Mouse (Mus musculus) megakaryocyte, embryonic 14.5 days (primary cell): ENCODE measurements around the gene Prcc. TPM values are rescaled to one million over a fixed set of nuclear protein-coding genes. Genes with fewer than 3 reads are reported as not detected.

Experiments
- H3K27me3 ChIP-seq: replicated peaks from 2 replicates; pipeline ENCODE3; 2012; ENCODE audit warnings: inconsistent platforms
- H3K36me3 ChIP-seq: replicated peaks from 2 replicates; pipeline ENCODE3; 2012; ENCODE audit warnings: low read length, inconsistent platforms, mixed read lengths
- H3K4me1 ChIP-seq: 2 replicates; pipeline ENCODE4 v1.6.1; 2012; ENCODE audit warnings: inconsistent platforms
- H3K4me3 ChIP-seq: replicated peaks from 2 replicates; pipeline ENCODE3; 2012; ENCODE audit warnings: moderate library complexity, mild to moderate bottlenecking, inconsistent platforms
- H3K9me3 ChIP-seq: 2 replicates; pipeline ENCODE4 v1.6.1; 2012; ENCODE audit warnings: inconsistent platforms
- FLI1 ChIP-seq: IDR thresholded peaks from 2 replicates; pipeline ENCODE4 v1.6.1; 2012; ENCODE audit warnings: low read length, inconsistent platforms, mixed read lengths
- GATA1 ChIP-seq: IDR thresholded peaks from 3 replicates; pipeline ENCODE4 v1.6.1; 2012; ENCODE audit warnings: mixed read lengths, low read length, inconsistent platforms, borderline replicate concordance
- polyA plus RNA-seq: library from polyadenylated mRNA; stranded (reverse); fragments of >175 nt; gene quantifications from 2 replicates; pipeline ENCODE4 v1.2.3, GENCODE M21; 2012; ENCODE audit warnings: low replicate concordance; ENCODE audit not compliant: insufficient read depth

Gene Prcc
- polyA plus RNA-seq, 1 experiment: 62.4 TPM

DNA sequence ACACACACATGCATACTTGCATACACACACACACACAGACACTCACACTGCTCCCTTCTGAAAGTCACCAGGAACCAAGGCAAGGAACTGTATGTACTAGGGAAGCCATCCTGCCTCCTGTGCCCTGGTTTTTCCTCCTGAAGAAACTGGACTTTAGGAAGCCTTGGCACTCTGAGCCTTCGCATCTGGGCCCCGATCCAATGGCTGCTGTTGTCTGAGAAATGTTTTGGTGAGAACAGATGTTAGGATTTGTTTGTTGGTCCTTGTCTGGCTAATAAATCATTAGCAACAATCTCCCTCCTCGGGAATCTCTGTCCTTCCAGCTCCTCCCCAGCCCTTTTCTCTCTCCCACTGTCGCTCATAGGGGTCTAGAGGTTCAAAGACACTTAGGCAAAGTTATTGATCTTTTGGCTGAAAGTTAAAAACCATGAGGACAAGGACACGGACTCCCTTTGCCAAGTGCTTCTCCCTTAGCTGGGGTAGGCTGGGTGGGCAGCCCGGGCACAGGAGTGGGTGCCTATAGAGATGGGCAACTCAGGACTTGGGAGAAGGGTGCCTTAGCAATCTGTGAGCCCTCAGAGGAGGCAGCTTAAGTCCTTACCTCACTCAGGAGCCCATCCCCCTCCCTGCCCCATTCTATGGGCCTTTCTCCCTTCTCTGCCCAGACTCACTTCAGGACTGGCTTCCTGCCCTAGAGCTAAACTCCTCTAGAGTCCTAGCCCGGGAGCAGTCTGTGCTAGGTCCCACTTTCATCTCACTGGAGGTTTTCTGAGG, 30.4 kb downstream of the Prcc start:
- Histone ChIP-seq H3K36me3 (peaks cover 45% of the 10 kb centered on the region), H3K9me3 (0 out of 2 replicates have a peak, but pooled peaks cover 5% of the 10 kb centered on the region), H3K27me3 (peaks cover 36% of the 10 kb centered on the region), H3K4me1 (peaks cover 19% of the 10 kb centered on the region), H3K4me3 (no peak overlapping the region)
- TF ChIP-seq GATA1 (no peak), FLI1 (no peak)

DNA sequence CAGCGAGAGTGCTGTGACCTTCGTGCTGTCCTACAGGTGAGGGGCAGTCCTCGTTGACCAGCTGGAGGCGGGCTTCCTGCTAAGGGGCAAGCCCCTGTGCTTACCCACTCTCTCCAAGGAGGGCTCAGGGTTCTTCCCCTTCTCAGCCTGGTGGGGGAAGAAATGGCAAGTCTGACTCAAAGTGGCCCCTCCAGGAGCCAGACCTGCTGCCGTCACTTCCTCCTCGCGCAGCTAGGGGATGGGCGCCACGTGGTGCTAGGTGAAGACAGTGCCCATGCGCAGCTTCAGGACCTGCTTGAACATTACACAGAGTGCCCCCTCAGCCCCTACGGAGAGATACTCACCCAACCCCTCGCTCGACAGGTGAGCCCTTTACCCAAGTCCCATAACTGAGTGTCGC, 36.3 kb downstream of the Prcc start:
- H3K4me3 ChIP-seq: no peak overlapping the region
- H3K27me3 ChIP-seq: peaks cover 76% of the 10 kb centered on the region
- TF ChIP-seq FLI1: no peak
- TF ChIP-seq GATA1: no peak
- H3K4me1 ChIP-seq: peaks cover 24% of the 10 kb centered on the region
- no peaks in the 10 kb centered on the region for H3K36me3 ChIP-seq
- 0 out of 2 replicates have a peak, but pooled peaks cover 3% of the 10 kb centered on the region for H3K9me3 ChIP-seq

DNA sequence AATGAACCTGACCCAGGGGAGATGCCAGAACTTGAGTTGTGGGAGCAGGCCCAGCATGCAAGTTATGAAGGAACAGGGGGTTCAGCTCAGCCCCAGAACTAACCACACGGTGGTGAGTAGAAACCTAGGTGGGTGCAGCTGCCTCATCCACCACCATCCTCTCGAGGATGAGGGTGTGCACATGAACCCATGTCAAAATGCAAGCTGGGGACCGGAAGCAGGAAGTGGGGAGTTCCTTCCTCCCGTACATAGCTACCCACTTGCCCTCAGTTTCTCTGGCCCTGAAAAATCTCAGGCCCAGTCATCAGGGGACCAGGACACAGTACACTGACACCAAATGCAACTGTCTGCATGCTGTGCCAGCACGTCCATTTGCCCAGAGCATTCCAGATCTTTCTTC, 37.7 kb downstream of the Prcc start:
- Histone ChIP-seq H3K27me3 (peaks cover 65% of the 10 kb centered on the region), H3K4me1 (peaks cover 17% of the 10 kb centered on the region), H3K9me3 (0 out of 2 replicates have a peak, but pooled peaks cover 3% of the 10 kb centered on the region), H3K36me3 (no peaks in the 10 kb centered on the region), H3K4me3 (no peak overlapping the region)
- TF ChIP-seq FLI1: no peak
- TF ChIP-seq GATA1: no peak

DNA sequence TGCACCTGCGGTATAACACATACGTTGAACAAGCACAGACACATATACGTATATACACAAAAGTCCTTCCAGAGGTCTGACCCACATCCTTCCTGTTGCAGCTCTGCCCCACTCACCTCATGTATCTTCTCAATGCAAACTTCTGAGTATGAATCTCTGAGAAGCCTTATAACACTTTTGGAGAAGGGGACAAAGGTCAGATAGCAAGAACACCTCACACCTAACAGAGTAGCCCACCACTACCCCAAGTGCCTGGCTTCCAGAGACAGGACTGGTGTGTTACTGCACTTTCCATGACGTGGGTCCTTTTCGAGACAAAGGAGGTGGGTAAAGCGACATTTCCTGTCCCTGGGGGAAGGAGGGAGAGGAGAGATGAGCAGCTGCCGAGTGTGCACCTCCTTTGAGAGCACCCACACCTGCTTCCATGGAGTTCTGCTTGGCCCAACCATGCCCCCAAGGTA, 38.7 kb downstream of the Prcc start, which contains the start of gene Sh2d2a:
TSS of gene Sh2d2a (plus strand) at position 106 of the 461 bp plus-strand sequence.
- Histone ChIP-seq H3K36me3 (no peaks in the 10 kb centered on the region), H3K4me1 (peaks cover 17% of the 10 kb centered on the region), H3K4me3 (no peak within 1 kb of the TSS), H3K27me3 (peaks cover 58% of the 10 kb centered on the region), H3K9me3 (0 out of 2 replicates have a peak, but pooled peaks cover 3% of the 10 kb centered on the region)
- TF ChIP-seq GATA1 (no peak), FLI1 (no peak)

DNA sequence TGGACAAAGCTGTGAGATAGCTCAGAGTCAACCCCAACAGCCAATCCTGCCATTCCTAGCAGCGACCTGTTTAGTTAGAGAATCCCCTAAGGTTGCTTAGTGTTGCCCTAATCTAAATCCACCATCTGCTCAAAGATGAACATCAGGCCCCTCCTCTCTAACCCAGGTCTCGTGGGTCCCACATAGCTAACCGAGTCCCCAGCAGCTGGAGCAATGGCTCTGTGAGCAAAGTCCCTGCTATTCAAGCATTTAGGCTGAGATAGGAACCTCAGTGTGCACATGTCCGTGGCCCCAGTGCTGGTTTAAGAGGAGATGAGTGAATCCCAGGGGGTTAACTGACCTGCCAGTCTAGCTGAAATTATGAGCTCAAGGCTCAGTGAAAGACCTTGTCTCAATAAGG, 39.2 kb downstream of the Prcc start:
- Histone ChIP-seq H3K4me3 (no peak overlapping the region), H3K4me1 (peaks cover 17% of the 10 kb centered on the region), H3K36me3 (no peaks in the 10 kb centered on the region), H3K27me3 (peaks cover 54% of the 10 kb centered on the region), H3K9me3 (0 out of 2 replicates have a peak, but pooled peaks cover 3% of the 10 kb centered on the region)
- TF ChIP-seq FLI1 (no peak), GATA1 (no peak)

DNA sequence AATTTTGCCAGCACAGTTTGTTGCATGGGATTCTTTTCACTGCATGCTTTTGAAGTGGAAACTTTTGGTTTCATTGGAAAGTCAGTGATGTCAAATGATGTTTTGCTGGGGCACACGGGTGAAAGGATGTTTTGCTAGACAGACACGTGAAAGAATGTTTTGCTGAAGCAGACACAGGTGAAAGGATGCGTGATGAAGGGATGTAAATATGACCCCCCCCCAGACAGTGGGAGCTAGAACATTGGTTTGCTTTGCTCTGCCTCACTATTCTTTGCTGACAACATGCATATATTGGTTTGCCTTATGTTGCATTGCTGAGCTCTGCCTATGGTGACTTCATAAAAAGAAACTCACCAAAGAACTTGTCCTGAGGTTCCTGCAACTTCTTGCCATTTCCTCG, 40.4 kb downstream of the Prcc start:
- H3K4me3 ChIP-seq: no peak overlapping the region

DNA sequence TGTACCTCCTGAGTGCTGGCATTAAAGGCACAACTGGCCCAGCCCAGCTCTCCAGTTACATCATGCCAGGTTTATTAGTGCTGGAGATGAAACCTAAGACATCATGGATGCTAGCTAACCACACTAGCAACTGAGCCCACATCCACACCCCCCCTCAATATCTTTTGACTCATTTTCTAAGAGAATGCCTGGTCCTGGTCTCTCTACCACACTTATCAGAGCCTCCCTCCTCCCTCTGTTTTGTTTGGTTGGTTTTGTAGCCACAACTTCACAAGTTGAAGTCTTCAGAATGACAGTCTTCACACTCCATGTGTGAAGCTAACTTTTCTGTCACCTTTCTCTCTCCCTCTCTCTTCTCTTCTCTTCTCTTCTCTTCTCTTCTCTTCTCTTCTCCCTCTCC, 44.5 kb downstream of the Prcc start:
- H3K27me3 ChIP-seq: peaks cover 35% of the 10 kb centered on the region
- no peaks in the 10 kb centered on the region for H3K36me3 ChIP-seq
- H3K9me3 ChIP-seq: 0 out of 2 replicates have a peak, but pooled peaks cover 3% of the 10 kb centered on the region
- TF ChIP-seq FLI1 (no peak), GATA1 (no peak)
- no peak overlapping the region for H3K4me3 ChIP-seq
- no peaks in the 10 kb centered on the region for H3K4me1 ChIP-seq

More for the DNA sequence above, 40.4 kb downstream of the Prcc start:
- no peak for TF ChIP-seq FLI1
- no peak for TF ChIP-seq GATA1
- H3K27me3 ChIP-seq: peaks cover 49% of the 10 kb centered on the region
- H3K36me3 ChIP-seq: no peaks in the 10 kb centered on the region
- H3K4me1 ChIP-seq: peaks cover 17% of the 10 kb centered on the region
- 0 out of 2 replicates have a peak, but pooled peaks cover 3% of the 10 kb centered on the region for H3K9me3 ChIP-seq

DNA sequence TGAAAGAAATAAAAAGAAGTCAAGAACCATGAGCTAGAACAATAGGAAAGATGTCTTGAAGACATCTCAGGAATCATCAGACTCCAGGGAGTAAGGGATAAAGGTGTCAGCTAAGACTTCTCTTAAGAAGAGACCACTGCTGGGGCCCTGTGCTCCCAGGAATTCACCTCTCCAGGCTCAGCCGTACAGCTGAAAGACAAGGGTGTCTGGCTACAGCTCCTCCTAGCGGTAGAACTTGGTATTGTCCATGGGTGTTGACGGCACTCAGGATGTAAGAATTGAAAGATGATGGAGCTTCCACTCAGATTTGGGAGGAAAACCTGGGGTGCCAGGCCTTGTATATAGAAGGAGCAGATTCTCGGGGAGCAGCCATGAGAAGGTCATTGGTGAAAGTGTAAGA, 46.8 kb downstream of the Prcc start:
- Histone ChIP-seq H3K4me1 (no peaks in the 10 kb centered on the region), H3K27me3 (peaks cover 30% of the 10 kb centered on the region), H3K36me3 (no peaks in the 10 kb centered on the region), H3K9me3 (no peaks in the 10 kb centered on the region), H3K4me3 (no peak overlapping the region)
- no peak for TF ChIP-seq FLI1
- no peak for TF ChIP-seq GATA1

DNA sequence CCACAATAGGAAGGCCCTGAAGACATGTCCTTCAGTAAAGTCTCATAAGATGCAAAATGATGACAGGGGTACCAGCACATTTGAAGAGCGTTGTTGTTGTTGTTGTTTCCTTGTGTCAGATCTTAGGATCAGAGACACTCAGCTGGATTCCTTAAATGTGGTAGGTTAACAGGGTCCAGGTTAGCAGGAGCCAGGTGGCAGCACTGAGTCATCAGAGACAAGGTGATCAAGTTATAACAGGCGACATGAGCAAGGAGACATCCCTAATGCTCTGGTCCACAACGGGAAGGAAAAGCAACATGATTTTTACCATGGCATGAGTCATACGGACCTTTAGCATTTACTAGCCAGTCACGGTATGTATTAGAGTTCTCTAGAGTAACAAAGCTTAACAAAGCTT, 51.9 kb downstream of the Prcc start:
- Histone ChIP-seq H3K4me3 (no peak overlapping the region), H3K4me1 (no peaks in the 10 kb centered on the region), H3K9me3 (no peaks in the 10 kb centered on the region), H3K27me3 (peaks cover 26% of the 10 kb centered on the region), H3K36me3 (no peaks in the 10 kb centered on the region)
- no peak for TF ChIP-seq GATA1

DNA sequence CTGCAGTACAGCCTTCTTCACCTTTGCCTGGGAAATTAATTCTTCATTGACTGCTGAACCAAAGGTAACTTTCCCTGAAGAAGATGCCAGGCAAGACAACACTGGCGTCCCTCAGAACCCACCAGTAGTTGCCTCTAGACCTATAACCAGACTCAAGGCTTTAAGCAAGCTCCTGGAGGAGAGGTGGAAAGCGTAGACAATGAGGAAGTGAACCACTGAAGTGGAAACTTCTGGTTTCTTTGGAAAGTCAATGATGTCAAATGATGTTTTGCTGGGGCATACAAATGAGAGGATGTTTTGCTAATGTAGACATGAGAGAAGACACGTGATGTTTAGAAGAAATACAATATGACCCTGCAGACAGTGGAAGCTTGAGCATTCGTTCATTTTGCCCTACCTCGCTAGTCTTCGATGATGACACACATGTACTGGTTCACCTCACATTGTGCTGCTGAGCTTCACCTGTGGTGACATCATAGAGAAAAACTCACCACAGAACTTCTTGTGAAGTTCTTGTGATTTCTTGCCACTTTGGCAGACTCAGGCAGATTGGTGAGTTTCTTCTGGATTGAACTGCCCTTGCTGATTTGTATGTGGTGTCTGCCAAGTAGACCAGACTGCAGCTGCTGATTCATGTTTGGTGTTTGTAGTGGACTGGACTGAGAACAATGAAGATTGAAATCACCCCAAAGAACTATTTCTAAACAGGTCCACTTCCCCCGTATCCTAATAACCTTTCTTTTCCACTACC, 53.1 kb downstream of the Prcc start:
- no peak for TF ChIP-seq GATA1
- Histone ChIP-seq H3K27me3 (peaks cover 30% of the 10 kb centered on the region), H3K4me3 (no peak overlapping the region), H3K9me3 (no peaks in the 10 kb centered on the region), H3K4me1 (no peaks in the 10 kb centered on the region), H3K36me3 (no peaks in the 10 kb centered on the region)
